Mouse (Mus musculus) C2C12 (cell line): ENCODE results near the gene Nudt8.

ENCODE experiments used
- CTCF ChIP-seq: IDR thresholded peaks from one replicate; pipeline ENCODE4 v1.5.1; 2011; ENCODE audit not compliant: control insufficient read depth, insufficient read depth, insufficient read length
- MYOD1 ChIP-seq: IDR thresholded peaks from one replicate; pipeline ENCODE4 v1.6.1; 2011; ENCODE audit warnings: low read depth; ENCODE audit not compliant: control insufficient read depth, insufficient read length
- MYOG ChIP-seq: IDR thresholded peaks from one replicate; pipeline ENCODE4 v1.6.1; 2011; ENCODE audit not compliant: control insufficient read depth, insufficient read length; ENCODE audit errors: extremely low read depth
- USF1 ChIP-seq: IDR thresholded peaks from one replicate; pipeline ENCODE4 v1.6.1; 2011; ENCODE audit warnings: low read depth, mild to moderate bottlenecking, control low read depth, moderate library complexity

DNA sequence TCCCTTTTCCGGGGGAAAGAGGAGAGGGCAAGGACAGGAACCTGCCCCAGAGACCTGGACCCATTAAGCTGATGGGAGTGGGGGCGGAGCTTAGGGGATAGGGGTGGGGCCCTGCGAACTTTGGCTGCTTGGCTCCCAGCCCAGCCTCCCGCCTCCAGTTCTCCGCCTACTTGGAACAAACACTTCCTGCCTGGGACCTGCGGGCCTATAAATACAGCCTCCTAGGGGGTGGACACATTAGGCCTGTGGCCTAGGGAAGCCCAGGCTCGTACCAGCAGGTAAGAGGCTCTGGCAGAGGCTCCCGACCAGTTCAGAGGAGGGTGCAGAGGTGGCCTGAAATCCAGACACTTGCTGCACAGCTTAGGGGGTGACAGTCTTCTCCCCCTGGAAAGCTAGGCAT is 14.0 kb upstream of the Nudt8 start, which contains the start of gene Acy3:
- TF ChIP-seq CTCF (no peak), USF1 (no peak), MYOD1 (no peak), MYOG (no peak)
